Mouse (Mus musculus): ENCODE results near the gene Cacfd1.

Cacfd1 gene

GRCm38 (mm10) chr2:27027618-27028436 lies 18.1 kb downstream of the Cacfd1 start, which contains the start of gene Slc2a6:
Gene Slc2a6, minus strand, starts transcription at chr2:27027998.
- DNase-seq = peak; percentile 72 to 77

- DNase-seq = no peak
Observed at GRCm38 (mm10) chr2:27028437-27029015, 18.8 kb downstream of the Cacfd1 start.

- DNase-seq = no peak
Observed at GRCm38 (mm10) chr2:27032361-27032760, 22.6 kb downstream of the Cacfd1 start.

GRCm38 (mm10) chr2:27036003-27036402 lies 26.3 kb downstream of the Cacfd1 start:
- no peak for DNase-seq

- no peak for DNase-seq
Observed at GRCm38 (mm10) chr2:27037008-27037407, 27.3 kb downstream of the Cacfd1 start.

GRCm38 (mm10) chr2:27038596-27038995 lies 28.9 kb downstream of the Cacfd1 start:
- peak in 1 of 2 experiments; percentile 55 for DNase-seq

GRCm38 (mm10) chr2:27039286-27039685 lies 29.6 kb downstream of the Cacfd1 start:
- no peak for DNase-seq

- DNase-seq = no peak
Observed at GRCm38 (mm10) chr2:27042131-27042844, 32.6 kb downstream of the Cacfd1 start.

- peak; percentile 65 to 68 for DNase-seq
Observed at GRCm38 (mm10) chr2:27043461-27043860, 33.7 kb downstream of the Cacfd1 start.

GRCm38 (mm10) chr2:27044166-27044565 lies 34.4 kb downstream of the Cacfd1 start:
- no peak for DNase-seq

GRCm38 (mm10) chr2:27044641-27045040 lies 34.9 kb downstream of the Cacfd1 start:
- no peak for DNase-seq

GRCm38 (mm10) chr2:27045979-27046770 lies 36.4 kb downstream of the Cacfd1 start:
- DNase-seq = no peak

GRCm38 (mm10) chr2:27049408-27049807 lies 39.7 kb downstream of the Cacfd1 start:
- no peak for DNase-seq

GRCm38 (mm10) chr2:27058251-27058650 lies 48.5 kb downstream of the Cacfd1 start:
- DNase-seq = no peak

- DNase-seq = no peak
Observed at GRCm38 (mm10) chr2:27058751-27059150, 49.0 kb downstream of the Cacfd1 start.

- no peak for DNase-seq
Observed at GRCm38 (mm10) chr2:27059187-27059586, 49.5 kb downstream of the Cacfd1 start.

- no peak for DNase-seq
Observed at GRCm38 (mm10) chr2:27067124-27067523, 57.4 kb downstream of the Cacfd1 start.

GRCm38 (mm10) chr2:27067996-27068395 lies 58.3 kb downstream of the Cacfd1 start:
- DNase-seq = no peak

GRCm38 (mm10) chr2:27069646-27070045 lies 59.9 kb downstream of the Cacfd1 start:
- no peak for DNase-seq

GRCm38 (mm10) chr2:27070247-27070813 lies 60.6 kb downstream of the Cacfd1 start:
- peak; percentile 43 to 65 for DNase-seq

All from thymus, adult 18-20 months (tissue).